Mouse (Mus musculus) frontal cortex, postnatal 25 days (tissue): ENCODE measurements around the gene Nfatc2.

Experiments used
- DNase-seq, 2 experiments: peaks; one replicate each; pipeline ENCODE4 v3.0.0; 2022; ENCODE audit warnings: low spot score in 2 of 2

Nfatc2 gene

GRCm38 (mm10) chr2:168609653-168610248, 8.3 kb upstream of the Nfatc2 start:
- no peak for DNase-seq

- DNase-seq, result no peak
These were observed 6.7 kb upstream of the Nfatc2 start for GRCm38 (mm10) chr2:168608125-168608564.

- DNase-seq, result no peak
These were observed 3.2 kb upstream of the Nfatc2 start for GRCm38 (mm10) chr2:168604655-168605070.

- DNase-seq, result no peak
These were observed 907 bp upstream of the Nfatc2 start for GRCm38 (mm10) chr2:168602387-168602741.

GRCm38 (mm10) chr2:168600750-168601490, 537 bp downstream of the Nfatc2 start:
- peak; percentile 44 to 50 for DNase-seq

GRCm38 (mm10) chr2:168595693-168596092, 5.8 kb downstream of the Nfatc2 start:
- DNase-seq, result no peak

GRCm38 (mm10) chr2:168593676-168594075, 7.8 kb downstream of the Nfatc2 start:
- DNase-seq, result no peak

- DNase-seq, result no peak
These were observed 8.5 kb downstream of the Nfatc2 start for GRCm38 (mm10) chr2:168593004-168593403.

- no peak for DNase-seq
These were observed 10.4 kb downstream of the Nfatc2 start for GRCm38 (mm10) chr2:168591076-168591475.

- DNase-seq, result no peak
These were observed 10.9 kb downstream of the Nfatc2 start for GRCm38 (mm10) chr2:168590556-168590955.

GRCm38 (mm10) chr2:168590168-168590551, 11.3 kb downstream of the Nfatc2 start:
- no peak for DNase-seq

GRCm38 (mm10) chr2:168589368-168590167, 11.9 kb downstream of the Nfatc2 start:
- no peak for DNase-seq

- DNase-seq, result no peak
These were observed 12.7 kb downstream of the Nfatc2 start for GRCm38 (mm10) chr2:168588591-168589367.

GRCm38 (mm10) chr2:168587159-168587558, 14.3 kb downstream of the Nfatc2 start:
- no peak for DNase-seq

GRCm38 (mm10) chr2:168586512-168586911, 14.9 kb downstream of the Nfatc2 start:
- no peak for DNase-seq

- no peak for DNase-seq
These were observed 16.6 kb downstream of the Nfatc2 start for GRCm38 (mm10) chr2:168584857-168585256.

GRCm38 (mm10) chr2:168584408-168584807, 17.0 kb downstream of the Nfatc2 start:
- no peak for DNase-seq

GRCm38 (mm10) chr2:168583084-168583483, 18.4 kb downstream of the Nfatc2 start:
- DNase-seq, result no peak

- no peak for DNase-seq
These were observed 20.1 kb downstream of the Nfatc2 start for GRCm38 (mm10) chr2:168581207-168581854.

- no peak for DNase-seq
These were observed 21.1 kb downstream of the Nfatc2 start for GRCm38 (mm10) chr2:168580295-168580915.

GRCm38 (mm10) chr2:168579601-168580130, 21.8 kb downstream of the Nfatc2 start:
- DNase-seq, result no peak
